Mouse (Mus musculus): ENCODE data around the gene Ctps. TPM values are rescaled to one million over a fixed set of nuclear protein-coding genes. Genes with fewer than 3 reads are reported as not detected.

Ctps gene
- polyA plus RNA-seq, 1 experiment = 6.3 TPM

DNA sequence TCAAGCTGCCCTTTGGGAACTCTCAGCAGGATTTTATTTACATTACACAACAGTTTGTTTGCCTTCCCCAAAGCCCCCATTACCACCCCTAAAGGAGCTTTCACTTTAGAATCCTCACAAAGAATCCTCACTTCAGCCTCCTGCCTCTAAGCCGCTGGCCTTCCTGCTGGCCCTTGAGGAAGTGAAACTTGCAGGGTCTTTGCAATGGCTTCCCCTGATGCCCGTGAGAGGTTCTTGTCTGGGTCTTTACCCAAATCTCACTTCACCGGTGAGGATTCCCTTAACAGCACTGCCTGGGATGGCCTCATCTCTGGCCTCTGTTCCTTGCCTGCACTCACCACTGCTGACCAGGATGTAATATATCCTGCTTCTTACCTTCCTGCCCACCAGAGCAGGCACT lies 19.0 kb upstream of the Ctps start:
- H3K4me3 ChIP-seq (ENCODE audit: control insufficient read depth, low read depth, low read length) = no peak overlapping the region
- H3K36me3 ChIP-seq (ENCODE audit: control insufficient read depth, insufficient read depth, low read length) = no peaks in the 10 kb centered on the region
- TF ChIP-seq CTCF (IDR thresholded peaks at IDR 0.05; ENCODE audit: control insufficient read depth, insufficient read depth, insufficient replicate concordance, low read depth, low read length) (no peak), POLR2A (IDR thresholded peaks at IDR 0.05; ENCODE audit: control insufficient read depth, low read depth, low read length) (no peak)
- no peak overlapping the region for H3K27ac ChIP-seq (ENCODE audit: control insufficient read depth, insufficient read depth, low read depth, low read length)
- no peaks in the 10 kb centered on the region for H3K27me3 ChIP-seq (ENCODE audit: control insufficient read depth, insufficient read depth, low read length)
- peaks cover 4% of the 10 kb centered on the region; the same call in 1 of the 2 replicates for H3K4me1 ChIP-seq (ENCODE audit: control insufficient read depth, insufficient read depth, low read length)

GRCm38 (mm10) chr4:120588445-120588844 lies 18.4 kb upstream of the Ctps start, which contains the start of gene Gm8439:
Gm8439 (plus strand) TSS chr4:120588745.
- H3K27ac ChIP-seq (ENCODE audit: control insufficient read depth, insufficient read depth, low read depth, low read length) = no peak within 1 kb of the TSS
- TF ChIP-seq POLR2A (IDR thresholded peaks at IDR 0.05; ENCODE audit: control insufficient read depth, low read depth, low read length) = no peak
- no peak for TF ChIP-seq CTCF (IDR thresholded peaks at IDR 0.05; ENCODE audit: control insufficient read depth, insufficient read depth, insufficient replicate concordance, low read depth, low read length)

DNA sequence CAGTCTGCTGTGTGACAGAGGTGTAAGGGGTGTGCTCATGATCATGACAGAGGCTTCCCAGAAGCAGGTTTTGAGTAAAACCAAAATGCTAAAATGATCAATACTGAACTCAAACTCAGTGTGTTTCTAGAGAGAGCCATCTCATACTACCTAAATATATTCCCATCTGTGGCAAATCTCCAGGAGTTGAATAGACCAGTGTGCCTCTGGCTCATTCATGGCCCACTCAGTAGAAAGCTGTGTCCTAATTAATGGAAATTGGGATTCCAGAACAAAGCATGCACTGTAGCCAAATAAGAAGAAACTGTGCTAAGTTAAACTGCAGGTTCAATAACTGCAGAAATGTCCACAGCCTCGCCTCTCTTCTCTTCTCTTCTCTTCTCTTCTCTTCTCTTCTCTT lies 16.9 kb upstream of the Ctps start:
- Histone ChIP-seq H3K27me3 (ENCODE audit: control insufficient read depth, insufficient read depth, low read length) (no peaks in the 10 kb centered on the region), H3K27ac (ENCODE audit: control insufficient read depth, insufficient read depth, low read depth, low read length) (no peak overlapping the region), H3K36me3 (ENCODE audit: control insufficient read depth, insufficient read depth, low read length) (no peaks in the 10 kb centered on the region), H3K4me1 (ENCODE audit: control insufficient read depth, insufficient read depth, low read length) (peaks cover 4% of the 10 kb centered on the region; the same call in 1 of the 2 replicates), H3K4me3 (ENCODE audit: control insufficient read depth, low read depth, low read length) (no peak overlapping the region)
- no peak for TF ChIP-seq CTCF (IDR thresholded peaks at IDR 0.05; ENCODE audit: control insufficient read depth, insufficient read depth, insufficient replicate concordance, low read depth, low read length)
- no peak for TF ChIP-seq POLR2A (IDR thresholded peaks at IDR 0.05; ENCODE audit: control insufficient read depth, low read depth, low read length)

More at GRCm38 (mm10) chr4:120588445-120588844, 18.4 kb upstream of the Ctps start, which contains the start of gene Gm8439:
- no peak within 1 kb of the TSS for H3K4me3 ChIP-seq (ENCODE audit: control insufficient read depth, low read depth, low read length)
- no peaks in the 10 kb centered on the region for H3K36me3 ChIP-seq (ENCODE audit: control insufficient read depth, insufficient read depth, low read length)
- no peaks in the 10 kb centered on the region for H3K27me3 ChIP-seq (ENCODE audit: control insufficient read depth, insufficient read depth, low read length)
- peaks cover 4% of the 10 kb centered on the region; the same call in 1 of the 2 replicates for H3K4me1 ChIP-seq (ENCODE audit: control insufficient read depth, insufficient read depth, low read length)

DNA sequence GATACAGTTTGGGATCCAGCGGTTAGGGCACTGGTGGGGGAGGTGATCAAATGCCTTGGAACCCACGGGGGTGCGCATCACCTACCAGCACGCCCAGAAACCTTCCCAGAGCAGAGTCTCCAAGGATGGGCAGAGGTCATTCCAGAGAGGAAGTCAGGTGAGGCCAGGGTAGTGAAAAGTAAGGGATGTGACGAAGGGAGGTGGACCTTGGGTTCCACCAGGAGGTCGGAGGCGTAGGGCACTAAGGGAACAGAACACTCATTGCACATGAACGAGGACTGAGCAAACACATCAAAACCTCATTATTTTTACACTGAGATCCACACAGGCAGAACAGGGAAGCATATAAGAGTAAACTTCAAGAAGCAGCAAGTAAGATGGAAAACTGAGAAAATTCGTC lies 11.6 kb upstream of the Ctps start:
- Histone ChIP-seq H3K4me3 (ENCODE audit: control insufficient read depth, low read depth, low read length) (no peak overlapping the region), H3K27me3 (ENCODE audit: control insufficient read depth, insufficient read depth, low read length) (no peaks in the 10 kb centered on the region), H3K27ac (ENCODE audit: control insufficient read depth, insufficient read depth, low read depth, low read length) (no peak overlapping the region), H3K4me1 (ENCODE audit: control insufficient read depth, insufficient read depth, low read length) (peaks cover 4% of the 10 kb centered on the region; the same call in 1 of the 2 replicates), H3K36me3 (ENCODE audit: control insufficient read depth, insufficient read depth, low read length) (no peaks in the 10 kb centered on the region)
- TF ChIP-seq CTCF (IDR thresholded peaks at IDR 0.05; ENCODE audit: control insufficient read depth, insufficient read depth, insufficient replicate concordance, low read depth, low read length) = no peak
- TF ChIP-seq POLR2A (IDR thresholded peaks at IDR 0.05; ENCODE audit: control insufficient read depth, low read depth, low read length) = no peak

- Histone ChIP-seq H3K27ac (ENCODE audit: control insufficient read depth, insufficient read depth, low read depth, low read length) (no peak overlapping the region), H3K36me3 (ENCODE audit: control insufficient read depth, insufficient read depth, low read length) (no peaks in the 10 kb centered on the region), H3K27me3 (ENCODE audit: control insufficient read depth, insufficient read depth, low read length) (no peaks in the 10 kb centered on the region), H3K4me3 (ENCODE audit: control insufficient read depth, low read depth, low read length) (no peak overlapping the region), H3K4me1 (ENCODE audit: control insufficient read depth, insufficient read depth, low read length) (peaks cover 4% of the 10 kb centered on the region; the same call in 1 of the 2 replicates)
- no peak for TF ChIP-seq CTCF (IDR thresholded peaks at IDR 0.05; ENCODE audit: control insufficient read depth, insufficient read depth, insufficient replicate concordance, low read depth, low read length)
- no peak for TF ChIP-seq POLR2A (IDR thresholded peaks at IDR 0.05; ENCODE audit: control insufficient read depth, low read depth, low read length)
Measured at GRCm38 (mm10) chr4:120580894-120581293, 10.8 kb upstream of the Ctps start.

- TF ChIP-seq CTCF (IDR thresholded peaks at IDR 0.05; ENCODE audit: control insufficient read depth, insufficient read depth, insufficient replicate concordance, low read depth, low read length) (no peak), POLR2A (IDR thresholded peaks at IDR 0.05; ENCODE audit: control insufficient read depth, low read depth, low read length) (no peak)
- Histone ChIP-seq H3K4me1 (ENCODE audit: control insufficient read depth, insufficient read depth, low read length) (peaks cover 14% of the 10 kb centered on the region), H3K27ac (ENCODE audit: control insufficient read depth, insufficient read depth, low read depth, low read length) (no peak overlapping the region), H3K27me3 (ENCODE audit: control insufficient read depth, insufficient read depth, low read length) (no peaks in the 10 kb centered on the region), H3K36me3 (ENCODE audit: control insufficient read depth, insufficient read depth, low read length) (no peaks in the 10 kb centered on the region), H3K4me3 (ENCODE audit: control insufficient read depth, low read depth, low read length) (no peak overlapping the region)
Measured at GRCm38 (mm10) chr4:120571691-120572090, 1.6 kb upstream of the Ctps start.

DNA sequence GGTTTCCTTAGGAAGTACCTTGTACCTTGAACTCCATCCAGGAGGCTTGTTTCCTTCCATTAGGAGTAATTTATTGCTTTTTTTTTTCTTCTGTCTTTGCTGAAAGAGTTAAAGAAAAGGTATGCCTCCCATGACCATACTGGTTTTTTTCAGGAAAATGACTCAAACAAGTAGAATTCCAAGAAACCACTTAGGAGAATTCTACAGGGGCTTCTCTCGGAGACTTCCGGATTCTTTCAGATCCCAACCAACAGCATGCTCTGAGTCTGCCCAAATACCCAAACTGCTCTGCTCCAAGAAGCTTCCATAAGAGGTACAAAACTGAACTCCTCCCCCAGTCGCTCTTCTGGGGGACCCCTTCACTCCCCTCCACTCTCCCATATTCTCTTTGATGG lies 991 bp upstream of the Ctps start:
- Histone ChIP-seq H3K4me1 (ENCODE audit: control insufficient read depth, insufficient read depth, low read length) (peaks cover 14% of the 10 kb centered on the region), H3K27me3 (ENCODE audit: control insufficient read depth, insufficient read depth, low read length) (no peaks in the 10 kb centered on the region), H3K36me3 (ENCODE audit: control insufficient read depth, insufficient read depth, low read length) (no peaks in the 10 kb centered on the region), H3K27ac (ENCODE audit: control insufficient read depth, insufficient read depth, low read depth, low read length) (no peak overlapping the region), H3K4me3 (ENCODE audit: control insufficient read depth, low read depth, low read length) (no peak overlapping the region)
- TF ChIP-seq CTCF (IDR thresholded peaks at IDR 0.05; ENCODE audit: control insufficient read depth, insufficient read depth, insufficient replicate concordance, low read depth, low read length) (no peak), POLR2A (IDR thresholded peaks at IDR 0.05; ENCODE audit: control insufficient read depth, low read depth, low read length) (no peak)

Data from testis, adult 2 months (tissue).